Mouse (Mus musculus) embryonic facial prominence, embryonic 12.5 days (tissue): ENCODE data around the gene Palb2. TPM values are rescaled to one million over a fixed set of nuclear protein-coding genes. Genes with fewer than 3 reads are reported as not detected.

Experiments
- polyA plus RNA-seq: library from polyadenylated mRNA; unstranded; fragments of >200 nt; fragmentation: Nextera tagmentation; extraction: Ambion mirVana; gene quantifications from 2 replicates; pipeline ENCODE4 v1.2.1, GENCODE M21; 2016

The Palb2 gene
- polyA plus RNA-seq, 1 experiment from 2014 or later, result 19.1 TPM

Other genes with a start within 250 kb of the Palb2 start
- gene Cog7, start 151.3 kb downstream of the Palb2 start, polyA plus RNA-seq, result 23.5 and 24.4 TPM in 2 replicates
- 130 and 136 TPM in 2 replicates for gene Gga2, start 111.8 kb downstream of the Palb2 start, polyA plus RNA-seq
- gene Ubfd1, start 65.8 kb downstream of the Palb2 start, polyA plus RNA-seq, result 103 and 105 TPM in 2 replicates
- gene Ears2, start 65.7 kb downstream of the Palb2 start, polyA plus RNA-seq, result 16.6 and 17.9 TPM in 2 replicates
- 633 and 655 TPM in 2 replicates for gene Ndufab1, start 31.1 kb downstream of the Palb2 start, polyA plus RNA-seq
- 118 and 121 TPM in 2 replicates for gene Dctn5, start 56 bp upstream of the Palb2 start, polyA plus RNA-seq
- 140 and 141 TPM in 2 replicates for gene Plk1, start 26.5 kb upstream of the Palb2 start, polyA plus RNA-seq
- not detected in 2 replicates for gene Ern2, start 53.2 kb upstream of the Palb2 start, polyA plus RNA-seq
- gene Chp2, start 86.5 kb upstream of the Palb2 start, polyA plus RNA-seq, result 0.27 TPM in 1 of 2 replicates, not detected in the other
- gene Prkcb, start 155.8 kb upstream of the Palb2 start, polyA plus RNA-seq, result 4.6 and 5.6 TPM in 2 replicates